Mouse (Mus musculus) skeletal muscle tissue, postnatal 0 days (tissue): ENCODE results near the gene Ccer1. TPM values are rescaled to one million over a fixed set of nuclear protein-coding genes. Genes with fewer than 3 reads are reported as not detected.

Experiments used
- polyA plus RNA-seq: library from polyadenylated mRNA; unstranded; fragments of >200 nt; fragmentation: Nextera tagmentation; extraction: Ambion mirVana; gene quantifications from 2 replicates; pipeline ENCODE4 v1.2.1, GENCODE M21; 2015

The Ccer1 gene
- not detected in 2 replicates for polyA plus RNA-seq

DNA sequence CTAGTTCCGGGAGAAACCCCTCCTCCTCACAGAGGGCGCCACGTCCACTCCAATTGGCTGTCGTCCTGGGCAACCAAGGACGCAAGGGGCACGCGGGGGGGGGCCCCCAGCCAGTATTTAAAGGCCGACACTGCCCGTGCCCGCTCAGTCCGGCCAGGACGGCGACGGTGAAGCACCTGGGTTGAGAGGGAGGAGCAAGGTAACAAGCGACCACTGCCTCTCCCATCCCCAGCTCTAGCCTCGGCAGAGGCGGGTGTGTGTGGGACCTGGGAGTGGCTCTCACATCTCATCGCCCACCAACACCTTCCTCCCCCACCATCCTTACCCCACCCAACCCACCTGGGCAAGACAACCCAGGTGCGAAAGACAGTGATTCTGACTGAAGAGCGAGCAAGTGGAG lies at the start of gene Ccer1:
TSS of gene Ccer1 (plus strand) at position 147 of the 400 bp plus-strand sequence.

DNA sequence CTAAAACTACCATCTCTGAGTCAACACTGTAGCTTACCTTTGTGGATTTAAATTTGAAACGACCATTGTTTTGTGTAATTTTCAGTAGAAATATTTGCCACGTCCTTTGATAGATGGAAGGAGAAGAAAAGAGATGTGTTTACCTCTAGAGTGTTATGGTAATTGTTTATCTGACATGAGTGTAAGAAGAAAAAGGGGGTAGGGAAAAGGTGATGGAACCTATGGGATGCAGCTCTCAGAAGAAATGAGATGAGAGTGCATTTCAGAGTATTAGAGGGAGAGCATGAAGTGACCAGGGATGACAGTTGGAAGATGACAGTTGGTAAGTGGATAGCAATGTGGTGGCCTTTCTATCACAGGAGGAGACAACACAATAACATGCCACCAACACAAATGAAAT lies 49.1 kb upstream of the Ccer1 start, which contains the start of gene Epyc:
TSS of gene Epyc (plus strand) at position 301 of the 400 bp plus-strand sequence.

DNA sequence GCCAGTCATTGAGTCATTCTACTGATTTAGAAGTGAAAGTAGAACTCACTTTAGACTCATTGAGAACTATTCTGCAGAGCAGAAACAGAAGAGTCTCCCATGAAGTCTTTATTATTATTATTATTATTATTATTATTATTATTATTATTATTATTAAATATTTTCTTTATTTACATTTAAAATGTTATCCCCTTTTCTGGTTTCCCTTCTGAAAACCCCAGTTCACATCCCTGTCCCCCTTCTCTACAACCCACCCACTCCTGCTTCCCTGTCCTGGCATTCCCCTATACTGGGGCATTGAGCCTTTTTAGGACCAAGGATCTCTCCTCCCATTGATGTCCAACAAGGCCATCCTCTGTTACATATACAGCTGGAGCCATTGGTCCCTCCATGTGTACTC lies 33.8 kb downstream of the Ccer1 start, which contains the start of gene C030005K15Rik:
TSS of gene C030005K15Rik (minus strand) at position 101 of the 400 bp plus-strand sequence.

Other genes starting within 250 kb of the Ccer1 start
- gene Dcn, start 213.4 kb upstream of the Ccer1 start, polyA plus RNA-seq = 588 and 748 TPM in 2 replicates
- 120 and 132 TPM in 2 replicates for gene Lum, start 127.9 kb upstream of the Ccer1 start, polyA plus RNA-seq
- 2.1 and 4.6 TPM in 2 replicates for gene Kera, start 86.2 kb upstream of the Ccer1 start, polyA plus RNA-seq
- 0.27 and 0.96 TPM in 2 replicates for gene Epyc, start 49.0 kb upstream of the Ccer1 start, polyA plus RNA-seq
- gene C030005K15Rik, start 33.7 kb downstream of the Ccer1 start, polyA plus RNA-seq = not detected in 2 replicates